In the genomic region with DNA sequence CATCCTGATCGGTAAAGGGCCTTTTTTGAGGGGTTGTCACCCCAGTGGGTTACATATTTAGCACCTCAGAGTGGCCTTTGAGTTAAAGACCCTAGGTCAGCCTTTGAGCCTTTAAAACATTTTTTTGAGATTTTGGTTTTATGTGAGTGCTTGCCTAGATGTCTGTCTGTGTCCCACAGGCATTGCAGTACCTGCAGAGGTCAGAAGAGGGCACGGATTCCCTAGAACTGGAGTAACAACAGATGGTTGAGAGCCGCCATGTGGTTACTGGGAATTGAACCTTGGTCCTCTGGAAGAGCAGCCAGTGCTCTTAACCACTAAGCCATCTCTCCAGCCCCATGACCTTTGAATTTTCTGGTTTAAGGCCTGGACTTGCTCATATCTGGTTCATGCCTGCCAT, we compare ENCODE assay signal across 18 mouse cellular contexts. TPM values are rescaled to one million over a fixed set of nuclear protein-coding genes. Genes with fewer than 3 reads are reported as not detected.
DNase-seq lines count a peak whose midpoint lies in the region; ATAC-seq and TF ChIP-seq lines count a peak whose summit lies in the region.
"Had no signal": no experiment of that assay in that cellular context is flagged by ENCODE, and none has a peak within 500 bp of the region (broad histone marks: within the 10 kb centered on the region; RNA-seq: fewer than 3 reads in every experiment).

No protein-coding gene starts in this region.

- no peak overlapping the region for H3K4me3 ChIP-seq in lung, adult 2 months (replicated peaks; ENCODE audit: extremely low read depth, low read depth, low read length)
- no peak overlapping the region for H3K4me3 ChIP-seq in ES-Bruce4 (ENCODE audit: low read depth, low read length)
- H3K4me3 ChIP-seq: embryonic facial prominence, embryonic 10.5 days; heart, embryonic 12.5 days; intestine, embryonic 15.5 days; left cerebral cortex, adult 2 months; limb, embryonic 12.5 days; lung, embryonic 15.5 days; neural tube, embryonic 12.5 days had no signal

- peak; percentile 31; the same call in 1 of the 2 replicates for TF ChIP-seq CTCF in lung, adult 2 months (IDR thresholded peaks at IDR 0.05; ENCODE audit: insufficient read depth, low read length)
- peak; percentile 29 for TF ChIP-seq CTCF in ES-Bruce4 (IDR thresholded peaks at IDR 0.05; ENCODE audit: low read depth, low read length)

- H3K4me1 ChIP-seq in lung, adult 2 months (ENCODE audit: control insufficient read depth, insufficient read depth, low read length): no peaks in the 10 kb centered on the region
- H3K4me1 ChIP-seq in ES-Bruce4 (ENCODE audit: control insufficient read depth, insufficient read depth, low read length): no peaks in the 10 kb centered on the region
- H3K4me1 ChIP-seq: heart, embryonic 12.5 days; intestine, embryonic 15.5 days; limb, embryonic 12.5 days; lung, embryonic 15.5 days; neural tube, embryonic 12.5 days had no signal

- no peaks in the 10 kb centered on the region for H3K9me3 ChIP-seq in ES-Bruce4 (replicated peaks; ENCODE audit: control insufficient read depth, insufficient read depth, low read length, poor library complexity, severe bottlenecking)
- H3K9me3 ChIP-seq: embryonic facial prominence, embryonic 10.5 days; heart, embryonic 12.5 days; intestine, embryonic 15.5 days; limb, embryonic 12.5 days; lung, embryonic 15.5 days; neural tube, embryonic 12.5 days had no signal

- TF ChIP-seq POLR2A in lung, adult 2 months (IDR thresholded peaks at IDR 0.05; ENCODE audit: borderline replicate concordance, extremely low read depth, low read depth, low read length): no peak
- TF ChIP-seq POLR2A in ES-Bruce4 (IDR thresholded peaks at IDR 0.05; ENCODE audit: insufficient read depth, low read length): no peak

- no peaks in the 10 kb centered on the region for H3K36me3 ChIP-seq in ES-Bruce4 (ENCODE audit: control insufficient read depth, insufficient read depth, low read length, poor library complexity, severe bottlenecking)
- H3K36me3 ChIP-seq: embryonic facial prominence, embryonic 10.5 days; heart, embryonic 12.5 days; intestine, embryonic 15.5 days; limb, embryonic 12.5 days; lung, embryonic 15.5 days; neural tube, embryonic 12.5 days had no signal

- ATAC-seq in megakaryocyte-erythroid progenitor cell, adult 5-6 weeks (replicated peaks; ENCODE audit: low FRiP score, low TSS enrichment, poor library complexity, severe bottlenecking): peak; percentile 74
- ATAC-seq: intestine, embryonic 15.5 days had no signal

- H3K9ac ChIP-seq in ES-Bruce4 (ENCODE audit: low read depth, poor library complexity, severe bottlenecking): no peak overlapping the region
- H3K9ac ChIP-seq: heart, embryonic 12.5 days; intestine, embryonic 15.5 days; limb, embryonic 12.5 days; lung, embryonic 15.5 days; neural tube, embryonic 12.5 days had no signal

- DNase-seq in lung, adult 2 months: no peak
- DNase-seq in lung, postnatal 25 days (ENCODE audit: low spot score): no peak
- peak; percentile 23 for DNase-seq in NIH3T3 (ENCODE audit: low read depth)
- no peak for DNase-seq in right cerebral cortex, postnatal 4 days
- no peak for DNase-seq in adrenal gland, postnatal 36 days
- DNase-seq: adrenal gland, postnatal 25 days; cerebellum, postnatal 14 days; gastrocnemius, postnatal 25 days; midbrain, embryonic 14.5 days had no signal

- WGBS in lung, adult 2 months: 83% methylated on average over 3 of the region's 3 CpGs

- no peak for TF ChIP-seq EP300 in ES-Bruce4 (IDR thresholded peaks at IDR 0.05; ENCODE audit: insufficient read depth, low read depth, low read length)

- H3K27me3 ChIP-seq in ES-Bruce4 (ENCODE audit: control insufficient read depth, insufficient read depth, low read length, poor library complexity, severe bottlenecking): no peaks in the 10 kb centered on the region
- H3K27me3 ChIP-seq: intestine, embryonic 15.5 days; limb, embryonic 12.5 days; lung, embryonic 15.5 days; neural tube, embryonic 12.5 days had no signal

- H3K27ac ChIP-seq in ES-Bruce4 (ENCODE audit: insufficient read depth, low read length): no peak overlapping the region
- H3K27ac ChIP-seq: embryonic facial prominence, embryonic 10.5 days; intestine, embryonic 15.5 days; left cerebral cortex, adult 2 months; limb, embryonic 12.5 days; lung, embryonic 15.5 days; neural tube, embryonic 12.5 days had no signal

RNA-seq across cellular contexts. Expression of gene Trp53bp2, which starts 27.6 kb away (rescaled TPM):
- 43.0 and 65.1 TPM in 2 replicates for polyA plus RNA-seq in lung, adult 2 months (2012; rRNA removed)
- polyA plus RNA-seq in ES-Bruce4 (2011; ENCODE audit: insufficient read depth, insufficient read length, low read depth, missing spikeins): 23.7 and 24.8 TPM in 2 replicates
- 8.2 and 8.8 TPM in 2 replicates for total RNA-seq in megakaryocyte-erythroid progenitor cell, adult 5-6 weeks (2014; fragmentation: Nextera tagmentation)
- 6.2 and 7.5 TPM in 2 replicates for total RNA-seq in megakaryocyte-erythroid progenitor cell, adult 5-6 weeks (2017)
- total RNA-seq in adrenal gland, postnatal 36 days (2021): 10 to 100 TPM; 19.9 to 20.2 TPM

RNA-seq across cellular contexts. Expression of gene Fbxo28, which starts 39.9 kb away (rescaled TPM):
- 9.0 and 11.2 TPM in 2 replicates for polyA plus RNA-seq in lung, adult 2 months (2012; rRNA removed)
- 32.9 and 36.8 TPM in 2 replicates for polyA plus RNA-seq in ES-Bruce4 (2011; ENCODE audit: insufficient read depth, insufficient read length, low read depth, missing spikeins)
- 11.7 and 17.2 TPM in 2 replicates for total RNA-seq in megakaryocyte-erythroid progenitor cell, adult 5-6 weeks (2014; fragmentation: Nextera tagmentation)
- 9.4 and 14.8 TPM in 2 replicates for total RNA-seq in megakaryocyte-erythroid progenitor cell, adult 5-6 weeks (2017)
- total RNA-seq in adrenal gland, postnatal 36 days (2021): 10 to 100 TPM; 34.5 to 44.1 TPM
